Mouse (Mus musculus) myocyte (in vitro differentiated cells): ENCODE measurements at regions not wholly inside any gene's neighbourhood (a gene's known extent, or its start where the extent isn't known, plus 50 kb on each side); places are given as distances from the start of the nearest gene placed in this dataset.

Experiments used
- H3K27me3 ChIP-seq: one replicate; pipeline ENCODE4 v1.6.1; 2011; ENCODE audit not compliant: control insufficient read depth, insufficient read depth, insufficient read length
- H3K36me3 ChIP-seq: one replicate; pipeline ENCODE4 v1.6.1; 2011; ENCODE audit not compliant: control insufficient read depth, insufficient read depth
- H3K4me2 ChIP-seq: one replicate; pipeline ENCODE4 v1.6.1; 2011; ENCODE audit warnings: low read depth, control low read depth
- H3K4me3 ChIP-seq: one replicate; pipeline ENCODE4 v1.5.1; 2011; ENCODE audit warnings: mild to moderate bottlenecking, control low read depth, moderate library complexity
- H3K79me2 ChIP-seq: one replicate; pipeline ENCODE4 v1.6.1; 2011; ENCODE audit not compliant: control insufficient read depth, insufficient read depth
- H3ac ChIP-seq: one replicate; pipeline ENCODE4 v1.6.1; 2011; ENCODE audit not compliant: control insufficient read depth, insufficient read length
- CEBPB ChIP-seq: IDR thresholded peaks from 2 replicates; pipeline ENCODE4 v1.6.1; 2011; ENCODE audit warnings: mild to moderate bottlenecking, moderate library complexity; ENCODE audit not compliant: poor library complexity, insufficient read depth, severe bottlenecking
- E2F4 ChIP-seq: IDR thresholded peaks from one replicate; pipeline ENCODE4 v1.6.1; 2011; ENCODE audit warnings: mild to moderate bottlenecking, control low read depth, moderate library complexity; ENCODE audit not compliant: insufficient read depth
- MAX ChIP-seq: IDR thresholded peaks from one replicate; pipeline ENCODE4 v1.6.1; 2011; ENCODE audit warnings: low read depth, mild to moderate bottlenecking, control low read depth
- MYOD1 ChIP-seq, 3 experiments: IDR thresholded peaks; one replicate each; pipeline ENCODE4 v1.6.1; 2011; ENCODE audit warnings: control low read depth in 2 of 3, low read depth in 2 of 3, mild to moderate bottlenecking in 2 of 3, moderate library complexity in 1 of 3; ENCODE audit not compliant: insufficient read length in 2 of 3, control insufficient read depth in 1 of 3
- MYOG ChIP-seq, 3 experiments: IDR thresholded peaks; one replicate each; pipeline ENCODE4 v1.6.1; 2011; ENCODE audit warnings: control low read depth in 2 of 3, low read depth in 2 of 3, mild to moderate bottlenecking in 2 of 3; ENCODE audit not compliant: insufficient read length in 2 of 3, control insufficient read depth in 1 of 3, insufficient read depth in 1 of 3
- POLR2A ChIP-seq: IDR thresholded peaks from one replicate; pipeline ENCODE4 v1.6.1; 2011; ENCODE audit warnings: low read depth, mild to moderate bottlenecking, control low read depth, moderate library complexity; ENCODE audit not compliant: insufficient read length
- POLR2AphosphoS2 ChIP-seq: IDR thresholded peaks from one replicate; pipeline ENCODE4 v1.6.1; 2011; ENCODE audit warnings: low read depth, control low read depth; ENCODE audit not compliant: insufficient read length
- REST ChIP-seq: IDR thresholded peaks from one replicate; pipeline ENCODE4 v1.6.1; 2011; ENCODE audit warnings: mild to moderate bottlenecking, control low read depth, moderate library complexity; ENCODE audit not compliant: insufficient read depth, insufficient read length
- SRF ChIP-seq: IDR thresholded peaks from one replicate; pipeline ENCODE4 v1.6.1; 2011; ENCODE audit warnings: low read depth; ENCODE audit not compliant: control insufficient read depth, insufficient read length
- TCF12 ChIP-seq: IDR thresholded peaks from one replicate; pipeline ENCODE4 v1.6.1; 2011; ENCODE audit warnings: mild to moderate bottlenecking, control low read depth; ENCODE audit not compliant: poor library complexity, insufficient read depth, severe bottlenecking
- TCF3 ChIP-seq: IDR thresholded peaks from one replicate; pipeline ENCODE4 v1.6.1; 2011; ENCODE audit warnings: low read depth, control low read depth; ENCODE audit not compliant: insufficient read length
- USF1 ChIP-seq: IDR thresholded peaks from one replicate; pipeline ENCODE4 v1.6.1; 2011; ENCODE audit warnings: low read depth, mild to moderate bottlenecking, control low read depth, moderate library complexity

DNA sequence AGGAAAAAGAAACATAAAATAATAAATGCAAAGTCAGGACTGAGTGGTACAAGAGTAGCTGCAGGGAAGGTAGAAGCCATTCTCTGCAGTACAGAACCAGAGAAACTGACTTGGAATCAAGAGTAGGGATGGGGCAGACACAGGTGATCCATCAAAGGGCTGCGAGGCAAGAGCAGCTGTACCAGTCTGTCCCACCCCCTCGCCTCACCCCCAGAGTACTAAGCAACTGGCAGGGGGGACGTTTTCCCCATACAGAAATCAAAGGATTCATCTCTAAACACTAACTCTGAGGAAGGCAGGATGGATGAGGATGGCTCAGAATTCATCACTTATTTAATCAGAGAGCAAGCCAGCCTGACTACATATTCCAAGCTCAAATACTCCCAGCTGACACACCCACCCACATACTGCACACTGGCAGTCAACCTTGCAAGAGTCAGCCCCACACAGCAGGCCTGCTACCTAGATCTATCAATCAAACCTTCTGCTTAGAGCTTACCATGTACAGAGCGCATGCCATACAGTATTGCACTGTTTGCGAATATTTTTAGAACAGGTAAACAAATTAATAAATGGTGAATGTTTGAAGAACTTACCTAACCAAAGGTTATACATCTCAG is 180.5 kb upstream of the Plcz1 start:
- no peak overlapping the region for H3ac ChIP-seq
- TF ChIP-seq POLR2AphosphoS2 (no peak), E2F4 (no peak), MYOG (IDR thresholded peaks at IDR 0.05; ENCODE audit: control insufficient read depth in 1 of 3, insufficient read depth in 1 of 3, insufficient read length in 2 of 3, low read depth in 2 of 3) (no peak), REST (no peak), SRF (no peak), CEBPB (no peak), POLR2A (no peak), TCF3 (no peak), USF1 (no peak), MYOD1 (IDR thresholded peaks at IDR 0.05; ENCODE audit: control insufficient read depth in 1 of 3, insufficient read length in 2 of 3, low read depth in 2 of 3) (no peak), TCF12 (no peak), MAX (no peak)
- H3K36me3 ChIP-seq: no peaks in the 10 kb centered on the region
- no peak overlapping the region for H3K4me3 ChIP-seq
- no peak overlapping the region for H3K4me2 ChIP-seq
- H3K79me2 ChIP-seq: no peaks in the 10 kb centered on the region
- no peaks in the 10 kb centered on the region for H3K27me3 ChIP-seq

DNA sequence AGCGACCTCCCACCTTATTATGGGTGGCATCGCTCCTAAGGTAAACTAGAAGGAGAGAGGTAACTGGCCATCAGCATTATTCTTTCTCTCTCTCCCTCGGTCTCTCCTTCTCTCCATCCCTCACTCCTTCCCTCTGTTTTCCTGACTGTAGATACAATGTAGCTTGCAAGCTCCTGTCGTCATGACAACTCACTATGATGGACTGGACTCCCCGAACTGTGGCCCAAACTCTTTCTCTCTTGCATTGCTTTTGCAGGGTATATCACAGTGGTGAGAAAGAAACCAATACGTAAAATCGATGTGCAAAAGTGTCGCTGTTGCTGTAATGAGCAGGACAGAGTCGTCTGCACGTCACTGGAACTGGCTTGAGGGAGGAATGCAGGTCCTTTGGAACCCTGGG is 177.5 kb upstream of the Plcz1 start:
- Histone ChIP-seq H3K36me3 (no peaks in the 10 kb centered on the region), H3ac (no peak overlapping the region)

DNA sequence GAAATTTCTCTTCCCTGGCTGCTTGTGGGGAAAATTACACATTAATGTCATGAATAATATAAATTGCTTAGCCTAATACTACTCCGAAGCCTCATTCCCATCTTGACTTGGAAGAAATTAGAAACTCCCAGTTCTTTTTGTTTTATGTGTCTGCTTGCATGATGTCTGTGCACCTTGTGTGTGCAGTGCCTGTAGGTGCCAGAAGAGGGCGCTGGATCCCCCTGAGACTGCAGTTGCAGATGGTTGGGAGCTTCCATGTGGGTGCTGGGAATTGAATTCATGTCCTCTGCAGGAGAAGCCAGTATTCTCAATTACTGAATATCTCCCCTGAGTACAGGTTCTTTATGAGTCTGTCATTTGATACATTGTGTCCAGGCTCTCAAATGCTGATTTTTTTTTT is 171.1 kb upstream of the Plcz1 start:
- Histone ChIP-seq H3K4me2 (no peak overlapping the region), H3K79me2 (no peaks in the 10 kb centered on the region), H3K36me3 (no peaks in the 10 kb centered on the region), H3ac (no peak overlapping the region), H3K4me3 (no peak overlapping the region), H3K27me3 (no peaks in the 10 kb centered on the region)
- TF ChIP-seq REST: no peak
- no peak for TF ChIP-seq POLR2A
- no peak for TF ChIP-seq TCF12
- no peak for TF ChIP-seq SRF
- no peak for TF ChIP-seq MYOG (IDR thresholded peaks at IDR 0.05; ENCODE audit: control insufficient read depth in 1 of 3, insufficient read depth in 1 of 3, insufficient read length in 2 of 3, low read depth in 2 of 3)
- no peak for TF ChIP-seq E2F4
- no peak for TF ChIP-seq POLR2AphosphoS2
- no peak for TF ChIP-seq MAX
- TF ChIP-seq MYOD1 (IDR thresholded peaks at IDR 0.05; ENCODE audit: control insufficient read depth in 1 of 3, insufficient read length in 2 of 3, low read depth in 2 of 3): no peak
- TF ChIP-seq TCF3: no peak
- no peak for TF ChIP-seq CEBPB
- no peak for TF ChIP-seq USF1

More for the DNA sequence above, 177.5 kb upstream of the Plcz1 start:
- Histone ChIP-seq H3K27me3 (no peaks in the 10 kb centered on the region), H3K79me2 (no peaks in the 10 kb centered on the region), H3K4me2 (no peak overlapping the region), H3K4me3 (no peak overlapping the region)
- no peak for TF ChIP-seq MYOG (IDR thresholded peaks at IDR 0.05; ENCODE audit: control insufficient read depth in 1 of 3, insufficient read depth in 1 of 3, insufficient read length in 2 of 3, low read depth in 2 of 3)
- TF ChIP-seq MYOD1 (IDR thresholded peaks at IDR 0.05; ENCODE audit: control insufficient read depth in 1 of 3, insufficient read length in 2 of 3, low read depth in 2 of 3): no peak
- no peak for TF ChIP-seq CEBPB
- no peak for TF ChIP-seq USF1
- no peak for TF ChIP-seq TCF3
- TF ChIP-seq REST: no peak
- TF ChIP-seq SRF: no peak
- TF ChIP-seq POLR2A: no peak
- no peak for TF ChIP-seq TCF12
- no peak for TF ChIP-seq E2F4
- TF ChIP-seq POLR2AphosphoS2: no peak
- no peak for TF ChIP-seq MAX

DNA sequence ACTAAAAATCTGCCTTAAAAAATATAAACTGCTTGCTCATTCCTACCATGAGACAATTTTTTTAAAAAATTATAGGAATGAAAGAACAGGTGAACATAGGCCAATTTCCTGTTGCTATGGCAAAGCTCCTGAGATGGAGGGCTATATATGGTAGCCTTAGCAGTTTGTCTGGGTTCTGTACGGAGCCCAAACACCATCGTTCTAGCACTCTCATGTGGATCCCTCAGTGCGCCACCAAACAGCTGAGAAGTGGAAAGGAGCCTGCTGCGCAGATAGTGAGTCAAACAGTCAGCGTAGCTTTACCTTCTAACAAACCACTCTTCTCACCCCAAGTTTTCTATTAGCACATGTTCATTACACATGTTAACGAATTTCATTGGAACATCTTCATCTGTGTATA is 168.9 kb upstream of the Plcz1 start:
- H3K4me2 ChIP-seq: no peak overlapping the region
- H3K79me2 ChIP-seq: no peaks in the 10 kb centered on the region
- TF ChIP-seq SRF: no peak
- no peak for TF ChIP-seq REST
- no peak for TF ChIP-seq POLR2AphosphoS2
- no peak for TF ChIP-seq E2F4
- no peak for TF ChIP-seq MYOD1 (IDR thresholded peaks at IDR 0.05; ENCODE audit: control insufficient read depth in 1 of 3, insufficient read length in 2 of 3, low read depth in 2 of 3)
- no peak for TF ChIP-seq TCF3
- TF ChIP-seq TCF12: no peak
- no peak overlapping the region for H3ac ChIP-seq
- H3K36me3 ChIP-seq: no peaks in the 10 kb centered on the region
- no peaks in the 10 kb centered on the region for H3K27me3 ChIP-seq
- H3K4me3 ChIP-seq: no peak overlapping the region
